Mouse (Mus musculus): ENCODE results near the gene Eomes. TPM values are rescaled to one million over a fixed set of nuclear protein-coding genes. Genes with fewer than 3 reads are reported as not detected.

Gene Eomes
- total and polyA plus RNA-seq, 3 experiments, result not detected

GRCm38 (mm10) chr9:118500963-118501362, 23.0 kb downstream of the Eomes start:
- Histone ChIP-seq H3K36me3 (replicated peaks in 1 of 2; ENCODE audit: control insufficient read depth in 1 of 2, insufficient read depth in 1 of 2, low read length in 1 of 2) (no peaks in the 10 kb centered on the region), H3K4me1 (ENCODE audit: control insufficient read depth in 1 of 2, insufficient read depth in 2 of 2) (peaks cover 10 to 20% of the 10 kb centered on the region in 2 experiments), H3K27ac (ENCODE audit: insufficient read depth, low read depth) (no peak overlapping the region), H3K9me3 (replicated peaks; ENCODE audit: low read length) (no peaks in the 10 kb centered on the region), H3K4me3 (replicated peaks in 1 of 3; ENCODE audit: low read depth in 2 of 3, low read length in 2 of 3, poor library complexity in 1 of 3) (no peak overlapping the region), H3K27me3 (replicated peaks) (no peaks in the 10 kb centered on the region), H3K79me2 (replicated peaks; ENCODE audit: control insufficient read depth, extremely low read depth, insufficient read depth, poor library complexity, severe bottlenecking) (no peaks in the 10 kb centered on the region; the same call in 1 of the 2 replicates), H3K4me2 (ENCODE audit: insufficient read depth, low read depth, poor library complexity, severe bottlenecking) (no peak overlapping the region), H3K9ac (ENCODE audit: insufficient read depth, low read depth) (no peak overlapping the region)
- TF ChIP-seq POLR2AphosphoS2 (IDR thresholded peaks at IDR 0.05; ENCODE audit: low read depth, low read length), result no peak
- 0 out of 2 replicates have a peak, but pooled peaks have one; percentile 17 for TF ChIP-seq JUN (IDR thresholded peaks at IDR 0.05; ENCODE audit: insufficient read depth, low read depth, low read length)
- no peak for TF ChIP-seq POLR2A (IDR thresholded peaks at IDR 0.05; ENCODE audit: low read depth, low read length)
- TF ChIP-seq RAD21 (IDR thresholded peaks at IDR 0.05; ENCODE audit: low read depth, low read length), result no peak
- TF ChIP-seq PAX5 (IDR thresholded peaks at IDR 0.05; ENCODE audit: low read length), result no peak
- no peak for TF ChIP-seq USF2 (conservative IDR thresholded peaks at IDR 0.05; ENCODE audit: low read depth, low read length)
- TF ChIP-seq KAT2A (IDR thresholded peaks at IDR 0.05; ENCODE audit: insufficient replicate concordance, low read length), result no peak
- TF ChIP-seq CHD1 (IDR thresholded peaks at IDR 0.05; ENCODE audit: low read depth, low read length), result no peak
- TF ChIP-seq ZKSCAN1 (IDR thresholded peaks at IDR 0.05; ENCODE audit: borderline replicate concordance, low read depth, low read length), result no peak
- peak; percentile 54; the same call in 1 of the 2 replicates for TF ChIP-seq ETS1 (conservative IDR thresholded peaks at IDR 0.05; ENCODE audit: low read depth, low read length)
- TF ChIP-seq TBP (conservative IDR thresholded peaks at IDR 0.05; ENCODE audit: low read depth, low read length), result no peak
- no peak for TF ChIP-seq TCF12 (IDR thresholded peaks at IDR 0.05; ENCODE audit: low read depth, low read length)
- TF ChIP-seq ELF1 (IDR thresholded peaks at IDR 0.05; ENCODE audit: low read depth, low read length), result no peak
- TF ChIP-seq RCOR1 (conservative IDR thresholded peaks at IDR 0.05; ENCODE audit: low read depth, low read length), result no peak
- TF ChIP-seq MAZ (IDR thresholded peaks at IDR 0.05; ENCODE audit: low read depth, low read length), result no peak
- TF ChIP-seq ZMIZ1 (IDR thresholded peaks at IDR 0.05; ENCODE audit: low read depth, low read length), result no peak
- TF ChIP-seq NELFE (IDR thresholded peaks at IDR 0.05; ENCODE audit: low read depth, low read length), result no peak
- TF ChIP-seq CHD2 (IDR thresholded peaks at IDR 0.05; ENCODE audit: low read length), result no peak
- TF ChIP-seq MEF2A (IDR thresholded peaks at IDR 0.05; ENCODE audit: borderline replicate concordance, low read depth, low read length), result peak; percentile 91; the same call in 1 of the 2 replicates
- peak; percentile 36; the same call in 1 of the 2 replicates for TF ChIP-seq EP300 (IDR thresholded peaks at IDR 0.05; ENCODE audit: low read length)
- no peak for TF ChIP-seq USF1 (IDR thresholded peaks at IDR 0.05; ENCODE audit: low read depth, low read length)
- TF ChIP-seq BHLHE40 (IDR thresholded peaks at IDR 0.05; ENCODE audit: low read depth, low read length), result 0 out of 2 replicates have a peak, but pooled peaks have one; percentile 19
- dilution Hi-C loops (cut with MboI; ENCODE audit: extremely low pct_ligation_motif_present, extremely low pct_unique_long_range_greater_than_20kb, low sequenced_read_pairs) (no loop called here), in situ Hi-C loops (cut with MboI; ENCODE audit: low pct_ligation_motif_present, low pct_unique_long_range_greater_than_20kb, low sequenced_read_pairs) (no loop called here)
- DNase-seq (ENCODE audit: extremely low read depth), result peak; percentile 18

GRCm38 (mm10) chr9:118504656-118505055, 26.6 kb downstream of the Eomes start:
- H3K79me2 ChIP-seq (replicated peaks; ENCODE audit: control insufficient read depth, extremely low read depth, insufficient read depth, poor library complexity, severe bottlenecking), result peaks cover 30% of the 10 kb centered on the region
- H3K4me2 ChIP-seq (ENCODE audit: insufficient read depth, low read depth, poor library complexity, severe bottlenecking), result no peak overlapping the region
- in situ Hi-C loops (cut with MboI; ENCODE audit: low pct_ligation_motif_present, low pct_unique_long_range_greater_than_20kb, low sequenced_read_pairs), result no loop called here
- H3K27ac ChIP-seq (ENCODE audit: insufficient read depth, low read depth), result no peak overlapping the region
- peaks cover 15 to 45% of the 10 kb centered on the region in 2 experiments for H3K4me1 ChIP-seq (ENCODE audit: control insufficient read depth in 1 of 2, insufficient read depth in 2 of 2)
- H3K4me3 ChIP-seq (replicated peaks in 1 of 3; ENCODE audit: low read depth in 2 of 3, low read length in 2 of 3, poor library complexity in 1 of 3), result no peak overlapping the region
- dilution Hi-C loops (cut with MboI; ENCODE audit: extremely low pct_ligation_motif_present, extremely low pct_unique_long_range_greater_than_20kb, low sequenced_read_pairs), result no loop called here
- TF ChIP-seq MYC (IDR thresholded peaks at IDR 0.05; ENCODE audit: low read depth, low read length), result no peak
- no peak for TF ChIP-seq ZC3H11A (IDR thresholded peaks at IDR 0.05; ENCODE audit: low read depth, low read length)
- TF ChIP-seq IRF4 (IDR thresholded peaks at IDR 0.05; ENCODE audit: low read depth, low read length), result no peak
- TF ChIP-seq CHD1 (IDR thresholded peaks at IDR 0.05; ENCODE audit: low read depth, low read length), result no peak
- no peak for TF ChIP-seq ELF1 (IDR thresholded peaks at IDR 0.05; ENCODE audit: low read depth, low read length)
- H3K36me3 ChIP-seq (replicated peaks in 1 of 2; ENCODE audit: control insufficient read depth in 1 of 2, insufficient read depth in 1 of 2, low read length in 1 of 2), result peaks cover 0 to 3% of the 10 kb centered on the region in 2 experiments
- H3K27me3 ChIP-seq (replicated peaks), result no peaks in the 10 kb centered on the region
- no peak overlapping the region for H3K9ac ChIP-seq (ENCODE audit: insufficient read depth, low read depth)
- no peaks in the 10 kb centered on the region for H3K9me3 ChIP-seq (replicated peaks; ENCODE audit: low read length)
- DNase-seq (ENCODE audit: extremely low read depth), result no peak

Measured in CH12.LX (cell line).